Mouse (Mus musculus): Measurements from ENCODE around the gene Ago3. TPM values are rescaled to one million over a fixed set of nuclear protein-coding genes. Genes with fewer than 3 reads are reported as not detected.
A peak's percentile ranks its signal among the peaks of the same experiment; 100 is the strongest.

The Ago3 gene
- total and polyA plus RNA-seq, 2 experiments from 2014 or later: 10.6 to 11.8 TPM

- 0 out of 2 replicates have a peak, but pooled peaks have one; percentile 25 for ATAC-seq (ENCODE audit: low FRiP score)
- H3K27me3 ChIP-seq (ENCODE audit: insufficient read depth, low read length): peaks cover 39% of the 10 kb centered on the region
- 2% methylated on average over 34 of the region's 34 CpGs for WGBS
Observed at GRCm38 (mm10) chr4:126296617-126297101, 132.7 kb downstream of the Ago3 start.

GRCm38 (mm10) chr4:126295937-126296336 lies 133.4 kb downstream of the Ago3 start:
- no peaks in the 10 kb centered on the region for H3K9me3 ChIP-seq (ENCODE audit: low read length)
- TF ChIP-seq CTCF (IDR thresholded peaks at IDR 0.05): no peak
- ATAC-seq (ENCODE audit: low FRiP score) (no peak), DNase-seq (ENCODE audit: low spot score) (no peak)
- no peak overlapping the region for H3K27ac ChIP-seq (ENCODE audit: low read depth, low read length)
- no peaks in the 10 kb centered on the region for H3K36me3 ChIP-seq (ENCODE audit: insufficient read depth, low read length)
- no peak overlapping the region for H3K4me2 ChIP-seq (ENCODE audit: low read depth, low read length, poor library complexity, severe bottlenecking)
- H3K27me3 ChIP-seq (ENCODE audit: insufficient read depth, low read length): peaks cover 33% of the 10 kb centered on the region
- no peak overlapping the region for H3K9ac ChIP-seq (replicated peaks; ENCODE audit: low read length, poor library complexity, severe bottlenecking)
- 45% methylated on average over 4 of the region's 4 CpGs for WGBS
- peaks cover 6% of the 10 kb centered on the region; the same call in 1 of the 2 replicates for H3K4me1 ChIP-seq (ENCODE audit: insufficient read depth, low read length)
- no peak overlapping the region for H3K4me3 ChIP-seq (ENCODE audit: low read depth, low read length)

More at GRCm38 (mm10) chr4:126296617-126297101, 132.7 kb downstream of the Ago3 start:
- peak; percentile 40 for DNase-seq (ENCODE audit: low spot score)
- Histone ChIP-seq H3K27ac (ENCODE audit: low read depth, low read length) (no peak overlapping the region), H3K4me2 (ENCODE audit: low read depth, low read length, poor library complexity, severe bottlenecking) (peak overlapping the region; percentile 56), H3K36me3 (ENCODE audit: insufficient read depth, low read length) (no peaks in the 10 kb centered on the region), H3K9ac (replicated peaks; ENCODE audit: low read length, poor library complexity, severe bottlenecking) (peak overlapping the region; percentile 55), H3K4me3 (ENCODE audit: low read depth, low read length) (peak overlapping the region; percentile 29), H3K4me1 (ENCODE audit: insufficient read depth, low read length) (peaks cover 12% of the 10 kb centered on the region; the same call in 1 of the 2 replicates), H3K9me3 (ENCODE audit: low read length) (no peaks in the 10 kb centered on the region)
- TF ChIP-seq CTCF (IDR thresholded peaks at IDR 0.05): peak; percentile 20; the same call in 1 of the 2 replicates

GRCm38 (mm10) chr4:126295152-126295551 lies 134.2 kb downstream of the Ago3 start:
- DNase-seq (ENCODE audit: low spot score) (no peak), ATAC-seq (ENCODE audit: low FRiP score) (no peak)
- Histone ChIP-seq H3K9ac (replicated peaks; ENCODE audit: low read length, poor library complexity, severe bottlenecking) (no peak overlapping the region), H3K4me3 (ENCODE audit: low read depth, low read length) (no peak overlapping the region), H3K27ac (ENCODE audit: low read depth, low read length) (no peak overlapping the region), H3K27me3 (ENCODE audit: insufficient read depth, low read length) (peaks cover 26% of the 10 kb centered on the region), H3K4me2 (ENCODE audit: low read depth, low read length, poor library complexity, severe bottlenecking) (no peak overlapping the region), H3K36me3 (ENCODE audit: insufficient read depth, low read length) (no peaks in the 10 kb centered on the region), H3K4me1 (ENCODE audit: insufficient read depth, low read length) (0 out of 2 replicates have a peak, but pooled peaks cover 4% of the 10 kb centered on the region), H3K9me3 (ENCODE audit: low read length) (no peaks in the 10 kb centered on the region)
- WGBS: 74% methylated on average over 6 of the region's 6 CpGs
- TF ChIP-seq CTCF (IDR thresholded peaks at IDR 0.05): no peak

DNA sequence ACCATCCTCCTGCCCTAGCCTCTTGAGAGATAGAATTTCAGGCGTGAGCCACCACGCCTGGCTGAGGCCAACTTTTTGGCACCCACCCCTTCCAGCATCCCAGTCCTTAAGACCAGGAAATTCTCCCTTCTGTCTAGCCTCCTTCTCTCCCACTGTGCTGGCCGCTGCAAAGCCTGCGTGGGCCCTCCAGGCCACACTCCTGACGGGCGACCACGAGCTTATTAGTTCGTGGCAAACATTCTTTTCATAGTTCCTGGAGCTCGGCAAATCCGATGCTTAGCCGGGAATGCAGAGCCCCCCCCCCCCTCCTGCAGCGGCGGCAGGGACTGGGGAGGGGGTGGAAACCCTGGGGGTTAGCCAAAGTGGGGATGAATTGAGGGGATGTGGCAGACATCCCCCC lies 138.2 kb downstream of the Ago3 start:
- Histone ChIP-seq H3K4me1 (ENCODE audit: insufficient read depth, low read length) (no peaks in the 10 kb centered on the region), H3K27me3 (ENCODE audit: insufficient read depth, low read length) (peaks cover 28% of the 10 kb centered on the region), H3K9ac (replicated peaks; ENCODE audit: low read length, poor library complexity, severe bottlenecking) (no peak overlapping the region), H3K9me3 (ENCODE audit: low read length) (no peaks in the 10 kb centered on the region), H3K36me3 (ENCODE audit: insufficient read depth, low read length) (no peaks in the 10 kb centered on the region), H3K27ac (ENCODE audit: low read depth, low read length) (no peak overlapping the region), H3K4me3 (ENCODE audit: low read depth, low read length) (no peak overlapping the region), H3K4me2 (ENCODE audit: low read depth, low read length, poor library complexity, severe bottlenecking) (no peak overlapping the region)
- ATAC-seq (ENCODE audit: low FRiP score) (no peak), DNase-seq (ENCODE audit: low spot score) (no peak)
- no peak for TF ChIP-seq CTCF (IDR thresholded peaks at IDR 0.05)
- WGBS: 29% methylated on average over 13 of the region's 13 CpGs

DNA sequence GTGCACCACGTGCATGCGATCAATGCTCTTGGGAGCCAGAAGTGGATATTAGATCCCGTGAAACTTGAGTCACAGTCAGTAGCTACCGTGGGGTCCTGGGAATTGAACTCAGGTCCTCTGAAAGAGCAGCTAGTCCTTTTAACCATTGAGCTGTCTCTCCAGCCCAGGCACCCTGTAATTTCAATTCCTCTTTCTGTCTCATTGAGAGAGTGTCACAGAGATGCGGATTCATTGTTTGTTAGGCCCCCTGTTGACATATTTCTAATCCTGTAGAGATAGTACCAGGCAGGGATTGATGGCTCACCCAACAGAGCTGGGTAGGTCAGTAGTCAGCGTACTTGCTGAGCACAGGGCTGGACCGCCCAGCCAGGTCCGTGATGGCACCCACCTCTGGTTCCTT lies 139.0 kb downstream of the Ago3 start:
- no peak for TF ChIP-seq CTCF (IDR thresholded peaks at IDR 0.05)
- Histone ChIP-seq H3K9ac (replicated peaks; ENCODE audit: low read length, poor library complexity, severe bottlenecking) (no peak overlapping the region), H3K36me3 (ENCODE audit: insufficient read depth, low read length) (no peaks in the 10 kb centered on the region), H3K4me2 (ENCODE audit: low read depth, low read length, poor library complexity, severe bottlenecking) (no peak overlapping the region), H3K9me3 (ENCODE audit: low read length) (no peaks in the 10 kb centered on the region), H3K4me1 (ENCODE audit: insufficient read depth, low read length) (no peaks in the 10 kb centered on the region), H3K27me3 (ENCODE audit: insufficient read depth, low read length) (peaks cover 27% of the 10 kb centered on the region), H3K4me3 (ENCODE audit: low read depth, low read length) (no peak overlapping the region), H3K27ac (ENCODE audit: low read depth, low read length) (no peak overlapping the region)
- DNase-seq (ENCODE audit: low spot score) (no peak), ATAC-seq (ENCODE audit: low FRiP score) (no peak)
- WGBS: 82% methylated on average over 8 of the region's 8 CpGs

- no peak for TF ChIP-seq CTCF (IDR thresholded peaks at IDR 0.05)
- H3K9me3 ChIP-seq (ENCODE audit: low read length): no peaks in the 10 kb centered on the region
- DNase-seq (ENCODE audit: low spot score) (no peak), ATAC-seq (ENCODE audit: low FRiP score) (no peak)
- no peak overlapping the region for H3K9ac ChIP-seq (replicated peaks; ENCODE audit: low read length, poor library complexity, severe bottlenecking)
- H3K27me3 ChIP-seq (ENCODE audit: insufficient read depth, low read length): peaks cover 27% of the 10 kb centered on the region
- H3K27ac ChIP-seq (ENCODE audit: low read depth, low read length): no peak overlapping the region
- no peak overlapping the region for H3K4me2 ChIP-seq (ENCODE audit: low read depth, low read length, poor library complexity, severe bottlenecking)
- H3K4me3 ChIP-seq (ENCODE audit: low read depth, low read length): no peak overlapping the region
- H3K4me1 ChIP-seq (ENCODE audit: insufficient read depth, low read length): no peaks in the 10 kb centered on the region
- no peaks in the 10 kb centered on the region for H3K36me3 ChIP-seq (ENCODE audit: insufficient read depth, low read length)
- 34% methylated on average over 17 of the region's 17 CpGs for WGBS
Observed at GRCm38 (mm10) chr4:126288085-126288666, 141.2 kb downstream of the Ago3 start.

Measured in midbrain, postnatal 0 days (tissue).